Mouse (Mus musculus): ENCODE measurements around the gene Gm20843. TPM values are rescaled to one million over a fixed set of nuclear protein-coding genes. Genes with fewer than 3 reads are reported as not detected.
"Not testable (repeated sequence)": the region's sequence is repeated elsewhere in the genome, so short reads cannot be mapped to it uniquely, and the experiment has no call there.

Gene Gm20843
- not detected in 2 replicates for polyA plus RNA-seq (2014; fragmentation: Nextera tagmentation; extraction: Ambion mirVana)

GRCm38 (mm10) chrY:72247018-72247417 lies at the start of gene Gm20843:
TSS of gene Gm20843 (minus strand) at chrY:72247118.
- H3K27ac ChIP-seq (ENCODE audit: low read depth, low read length); H3K4me2 ChIP-seq (replicated peaks; ENCODE audit: low read depth, low read length); H3K9me3 ChIP-seq (ENCODE audit: control insufficient read depth, low read length); ATAC-seq (ENCODE audit: low FRiP score, low TSS enrichment); H3K9ac ChIP-seq (ENCODE audit: low read depth, low read length); H3K27me3 ChIP-seq (ENCODE audit: control insufficient read depth, insufficient read depth, low read length); H3K4me1 ChIP-seq (ENCODE audit: control insufficient read depth, insufficient read depth, low read length); H3K36me3 ChIP-seq (ENCODE audit: control insufficient read depth, insufficient read depth, low read length); H3K4me3 ChIP-seq (ENCODE audit: low read length): not testable (repeated sequence)
- WGBS, result no CpG with 5 or more reads among the region's 6 CpGs
